Mouse (Mus musculus): Measurements from ENCODE around the gene Stk38l. TPM values are rescaled to one million over a fixed set of nuclear protein-coding genes. Genes with fewer than 3 reads are reported as not detected.

Stk38l gene
- 0.59 TPM in 1 of 2 replicates, not detected in the other for polyA plus RNA-seq (2012; ENCODE audit: insufficient read depth, low replicate concordance)

DNA sequence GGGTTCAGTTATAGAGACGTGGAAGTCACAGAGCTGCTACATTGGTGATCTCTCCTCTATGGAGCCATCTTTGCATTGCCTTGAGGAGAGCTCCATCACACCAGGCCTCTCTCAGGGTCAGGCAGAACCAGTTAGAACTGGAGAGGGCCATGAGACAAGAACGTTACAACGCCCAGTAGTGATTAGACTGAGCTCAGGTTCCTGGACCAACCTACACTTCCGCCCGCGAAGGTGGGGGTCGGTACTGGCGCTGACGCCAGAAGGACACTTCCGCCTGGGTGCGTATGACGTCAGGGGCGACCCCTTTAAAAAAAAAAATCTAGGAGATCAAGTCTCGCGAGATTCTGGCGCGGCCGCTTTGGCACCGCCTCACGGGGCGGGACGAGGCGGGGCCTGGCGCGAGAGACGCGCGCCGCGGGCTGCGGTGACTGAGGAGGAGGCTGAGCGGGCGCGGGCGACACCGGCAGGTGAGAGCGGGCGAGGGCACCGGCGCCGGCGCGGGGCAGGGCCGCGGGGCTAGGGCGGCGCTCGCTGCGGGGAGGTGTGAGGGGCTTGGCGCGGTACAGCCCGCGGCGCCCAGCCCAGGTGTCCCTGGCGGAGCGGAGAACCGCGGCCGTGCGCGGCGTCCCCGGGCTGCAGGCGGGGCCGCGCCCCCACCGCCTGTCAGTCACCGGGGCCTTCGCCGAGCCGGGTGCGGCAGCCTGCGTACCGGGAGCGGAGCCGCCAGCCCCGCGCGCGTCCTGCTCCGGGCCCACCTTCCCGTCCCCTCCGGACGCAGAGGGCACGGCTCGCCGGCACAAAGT is at the start of gene Stk38l:
Gene Stk38l (plus strand): TSS at position 415 of the 803 bp plus-strand sequence.
- H3K9me3 ChIP-seq, result no peaks in the 10 kb centered on the region
- H3K4me3 ChIP-seq (replicated peaks), result peak within 1 kb of the TSS; percentile 96
- H3K27me3 ChIP-seq (replicated peaks), result no peaks in the 10 kb centered on the region
- no peak for TF ChIP-seq GATA1 (IDR thresholded peaks at IDR 0.05; ENCODE audit: borderline replicate concordance, low read length)
- no peak for TF ChIP-seq FLI1 (IDR thresholded peaks at IDR 0.05; ENCODE audit: low read length)
- peaks cover 17% of the 10 kb centered on the region for H3K36me3 ChIP-seq (replicated peaks; ENCODE audit: low read length)
- peaks cover 25% of the 10 kb centered on the region for H3K4me1 ChIP-seq

DNA sequence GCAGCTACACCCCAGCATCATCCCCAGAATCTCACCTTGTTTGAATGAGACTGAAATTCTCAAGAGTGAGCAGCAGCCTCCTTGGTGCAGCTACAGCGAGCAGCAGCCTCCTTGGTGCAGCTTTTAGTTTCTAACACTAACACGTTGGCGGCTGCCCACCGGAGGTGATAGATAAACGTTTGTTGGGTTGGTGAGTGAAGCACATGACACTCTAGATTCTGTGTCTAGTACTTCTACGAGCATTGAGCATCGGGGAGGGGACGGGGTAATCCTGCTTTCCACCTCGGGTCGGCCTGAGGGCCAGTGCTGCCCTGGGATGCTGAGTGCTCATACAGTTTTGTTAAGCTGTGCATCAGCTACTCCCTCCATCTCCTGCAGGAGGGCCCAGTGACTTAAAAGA is 47.9 kb upstream of the Stk38l start:
- H3K27me3 ChIP-seq (replicated peaks), result no peaks in the 10 kb centered on the region
- peaks cover 6% of the 10 kb centered on the region for H3K36me3 ChIP-seq (replicated peaks; ENCODE audit: low read length)
- TF ChIP-seq GATA1 (IDR thresholded peaks at IDR 0.05; ENCODE audit: borderline replicate concordance, low read length), result no peak
- TF ChIP-seq FLI1 (IDR thresholded peaks at IDR 0.05; ENCODE audit: low read length), result no peak
- peaks cover 13% of the 10 kb centered on the region for H3K9me3 ChIP-seq
- no peak overlapping the region for H3K4me3 ChIP-seq (replicated peaks)
- H3K4me1 ChIP-seq, result peaks cover 55% of the 10 kb centered on the region

DNA sequence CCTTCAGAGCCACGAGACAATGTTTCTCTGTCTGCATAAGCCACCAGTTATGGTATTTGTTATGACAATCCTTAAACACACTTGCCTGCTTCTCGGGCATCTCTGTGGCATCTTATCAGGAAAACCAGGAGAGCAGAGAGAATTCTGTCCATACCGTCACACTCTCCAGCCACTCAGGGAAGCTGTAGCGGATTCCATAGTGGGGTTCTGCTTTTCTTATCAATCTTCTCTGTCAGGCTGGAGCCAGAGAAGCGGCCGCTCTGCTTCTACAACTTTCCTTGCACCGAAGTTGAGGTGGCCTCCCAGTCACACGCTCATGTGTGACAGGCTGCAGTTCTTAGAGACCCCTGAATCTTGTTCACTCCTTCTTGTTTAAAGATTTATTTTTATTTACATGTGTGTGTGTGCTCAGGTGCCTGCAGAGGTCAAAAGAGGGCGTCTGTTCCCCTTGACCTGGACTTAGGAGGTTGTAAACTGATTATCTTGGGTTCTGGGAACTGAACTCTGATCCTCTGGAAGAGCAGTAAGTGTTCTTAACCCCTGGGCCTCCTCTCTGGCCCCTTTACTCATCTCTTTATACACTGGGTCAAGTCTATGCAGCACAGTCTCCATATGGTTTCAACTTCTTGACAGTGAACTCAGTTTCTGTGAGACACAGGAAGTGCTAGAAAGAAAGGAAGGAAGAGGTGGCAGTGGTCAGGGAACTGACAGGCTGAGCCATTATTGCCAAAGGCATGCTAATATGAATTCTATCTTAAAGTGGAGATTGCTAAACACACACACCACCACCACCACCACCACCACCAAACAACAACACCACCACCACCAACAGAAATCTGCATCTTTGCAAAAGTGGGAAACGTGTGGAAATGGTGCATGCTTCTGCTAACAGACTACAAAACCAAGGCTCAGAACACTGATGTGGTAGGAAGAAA is 46.4 kb upstream of the Stk38l start:
- peaks cover 6% of the 10 kb centered on the region for H3K36me3 ChIP-seq (replicated peaks; ENCODE audit: low read length)
- peaks cover 51% of the 10 kb centered on the region for H3K4me1 ChIP-seq
- TF ChIP-seq GATA1 (IDR thresholded peaks at IDR 0.05; ENCODE audit: borderline replicate concordance, low read length) (no peak), FLI1 (IDR thresholded peaks at IDR 0.05; ENCODE audit: low read length) (no peak)
- H3K4me3 ChIP-seq (replicated peaks), result no peak overlapping the region
- peaks cover 13% of the 10 kb centered on the region for H3K9me3 ChIP-seq
- H3K27me3 ChIP-seq (replicated peaks), result no peaks in the 10 kb centered on the region

- Histone ChIP-seq H3K4me3 (replicated peaks) (no peak overlapping the region), H3K4me1 (peaks cover 61% of the 10 kb centered on the region), H3K36me3 (replicated peaks; ENCODE audit: low read length) (peaks cover 6% of the 10 kb centered on the region), H3K9me3 (peaks cover 13% of the 10 kb centered on the region), H3K27me3 (replicated peaks) (no peaks in the 10 kb centered on the region)
- TF ChIP-seq GATA1 (IDR thresholded peaks at IDR 0.05; ENCODE audit: borderline replicate concordance, low read length), result no peak
- TF ChIP-seq FLI1 (IDR thresholded peaks at IDR 0.05; ENCODE audit: low read length), result no peak
Measured at GRCm38 (mm10) chr6:146683881-146684280, 40.9 kb upstream of the Stk38l start.

GRCm38 (mm10) chr6:146685781-146686308 is 39.0 kb upstream of the Stk38l start:
- Histone ChIP-seq H3K4me1 (peaks cover 53% of the 10 kb centered on the region), H3K4me3 (replicated peaks) (peak overlapping the region; percentile 75), H3K36me3 (replicated peaks; ENCODE audit: low read length) (no peaks in the 10 kb centered on the region), H3K27me3 (replicated peaks) (no peaks in the 10 kb centered on the region), H3K9me3 (no peaks in the 10 kb centered on the region)
- TF ChIP-seq GATA1 (IDR thresholded peaks at IDR 0.05; ENCODE audit: borderline replicate concordance, low read length) (no peak), FLI1 (IDR thresholded peaks at IDR 0.05; ENCODE audit: low read length) (no peak)

- H3K27me3 ChIP-seq (replicated peaks), result no peaks in the 10 kb centered on the region
- no peaks in the 10 kb centered on the region for H3K9me3 ChIP-seq
- no peaks in the 10 kb centered on the region for H3K36me3 ChIP-seq (replicated peaks; ENCODE audit: low read length)
- TF ChIP-seq GATA1 (IDR thresholded peaks at IDR 0.05; ENCODE audit: borderline replicate concordance, low read length), result no peak; the same call in 2 of the 3 replicates
- TF ChIP-seq FLI1 (IDR thresholded peaks at IDR 0.05; ENCODE audit: low read length), result no peak
- H3K4me1 ChIP-seq, result peaks cover 49% of the 10 kb centered on the region
- peak overlapping the region; percentile 85 for H3K4me3 ChIP-seq (replicated peaks)
Measured at GRCm38 (mm10) chr6:146686463-146687196, 38.2 kb upstream of the Stk38l start.

GRCm38 (mm10) chr6:146688010-146688409 is 36.8 kb upstream of the Stk38l start:
- no peak overlapping the region for H3K4me3 ChIP-seq (replicated peaks)
- TF ChIP-seq GATA1 (IDR thresholded peaks at IDR 0.05; ENCODE audit: borderline replicate concordance, low read length), result no peak
- no peak for TF ChIP-seq FLI1 (IDR thresholded peaks at IDR 0.05; ENCODE audit: low read length)
- no peaks in the 10 kb centered on the region for H3K9me3 ChIP-seq
- no peaks in the 10 kb centered on the region for H3K27me3 ChIP-seq (replicated peaks)
- no peaks in the 10 kb centered on the region for H3K36me3 ChIP-seq (replicated peaks; ENCODE audit: low read length)
- peaks cover 49% of the 10 kb centered on the region for H3K4me1 ChIP-seq

- peak overlapping the region; percentile 34 for H3K4me3 ChIP-seq (replicated peaks)
Measured at GRCm38 (mm10) chr6:146688861-146689260, 35.9 kb upstream of the Stk38l start.

GRCm38 (mm10) chr6:146697767-146698166 is 27.0 kb upstream of the Stk38l start:
- peaks cover 5% of the 10 kb centered on the region for H3K36me3 ChIP-seq (replicated peaks; ENCODE audit: low read length)
- H3K27me3 ChIP-seq (replicated peaks), result no peaks in the 10 kb centered on the region
- TF ChIP-seq FLI1 (IDR thresholded peaks at IDR 0.05; ENCODE audit: low read length), result no peak
- TF ChIP-seq GATA1 (IDR thresholded peaks at IDR 0.05; ENCODE audit: borderline replicate concordance, low read length), result no peak
- peaks cover 36% of the 10 kb centered on the region for H3K4me1 ChIP-seq
- peak overlapping the region; percentile 73 for H3K4me3 ChIP-seq (replicated peaks)
- peaks cover 9% of the 10 kb centered on the region for H3K9me3 ChIP-seq

More at GRCm38 (mm10) chr6:146688861-146689260, 35.9 kb upstream of the Stk38l start:
- Histone ChIP-seq H3K4me1 (peaks cover 46% of the 10 kb centered on the region), H3K9me3 (no peaks in the 10 kb centered on the region), H3K36me3 (replicated peaks; ENCODE audit: low read length) (no peaks in the 10 kb centered on the region), H3K27me3 (replicated peaks) (no peaks in the 10 kb centered on the region)
- TF ChIP-seq GATA1 (IDR thresholded peaks at IDR 0.05; ENCODE audit: borderline replicate concordance, low read length), result no peak
- no peak for TF ChIP-seq FLI1 (IDR thresholded peaks at IDR 0.05; ENCODE audit: low read length)
